Mouse (Mus musculus) brown adipose tissue, adult 24 weeks (tissue): Measurements from ENCODE around the gene St3gal4. TPM values are rescaled to one million over a fixed set of nuclear protein-coding genes. Genes with fewer than 3 reads are reported as not detected.
"Not testable (repeated sequence)": the region's sequence is repeated elsewhere in the genome, so short reads cannot be mapped to it uniquely, and the experiment has no call there.

Experiments used
- H3K27ac ChIP-seq: fragments of 200-500 bp; replicated peaks from 2 replicates; pipeline ENCODE4 v1.5.1; 2012; ENCODE audit warnings: low read depth, mild to moderate bottlenecking, low read length
- H3K4me1 ChIP-seq: fragments of 200-500 bp; 2 replicates; pipeline ENCODE4 v1.6.1; 2012; ENCODE audit warnings: low read length, mixed read lengths; ENCODE audit not compliant: control insufficient read depth, insufficient read depth, insufficient read length
- H3K4me3 ChIP-seq: fragments of 200-500 bp; 2 replicates; pipeline ENCODE4 v1.5.1; 2012; ENCODE audit warnings: low read depth, mild to moderate bottlenecking, low read length, moderate library complexity; ENCODE audit not compliant: insufficient read depth
- polyA plus RNA-seq: library from polyadenylated mRNA; stranded (reverse); fragments of >200 nt; gene quantifications from 2 replicates; pipeline ENCODE4 v1.2.4, GENCODE M21; 2012; ENCODE audit not compliant: missing spikeins, insufficient read depth, insufficient read length

Gene St3gal4
- polyA plus RNA-seq, result 14.2 and 15.2 TPM in 2 replicates

GRCm38 (mm10) chr9:35119168-35119567 lies at the start of gene St3gal4:
Gene St3gal4, minus strand, starts transcription at chr9:35119268.
- H3K4me3 ChIP-seq, result no peak within 1 kb of the TSS
- H3K27ac ChIP-seq, result peak within 1 kb of the TSS; percentile 92
- peaks cover 15% of the 10 kb centered on the region for H3K4me1 ChIP-seq

- H3K4me3 ChIP-seq, result no peak overlapping the region
These were observed 47.9 kb upstream of the St3gal4 start for GRCm38 (mm10) chr9:35166798-35167635.

GRCm38 (mm10) chr9:35166144-35166797 lies 47.2 kb upstream of the St3gal4 start:
- H3K27ac ChIP-seq, result no peak overlapping the region
- H3K4me3 ChIP-seq, result no peak overlapping the region

More at GRCm38 (mm10) chr9:35166798-35167635, 47.9 kb upstream of the St3gal4 start:
- H3K4me1 ChIP-seq, result 0 out of 2 replicates have a peak, but pooled peaks cover 3% of the 10 kb centered on the region
- peak overlapping the region; percentile 29; the same call in 1 of the 2 replicates for H3K27ac ChIP-seq

GRCm38 (mm10) chr9:35164142-35164874 lies 45.2 kb upstream of the St3gal4 start:
- H3K4me1 ChIP-seq, result 0 out of 2 replicates have a peak, but pooled peaks cover 5% of the 10 kb centered on the region
- H3K27ac ChIP-seq, result no peak overlapping the region
- H3K4me3 ChIP-seq, result no peak overlapping the region

More at GRCm38 (mm10) chr9:35166144-35166797, 47.2 kb upstream of the St3gal4 start:
- 0 out of 2 replicates have a peak, but pooled peaks cover 5% of the 10 kb centered on the region for H3K4me1 ChIP-seq

- Histone ChIP-seq H3K4me3 (peak overlapping the region; percentile 34), H3K4me1 (0 out of 2 replicates have a peak, but pooled peaks cover 5% of the 10 kb centered on the region), H3K27ac (peak overlapping the region; percentile 32; the same call in 1 of the 2 replicates)
These were observed 44.1 kb upstream of the St3gal4 start for GRCm38 (mm10) chr9:35163011-35163690.

GRCm38 (mm10) chr9:35161721-35162120 lies 42.7 kb upstream of the St3gal4 start:
- H3K27ac ChIP-seq, result no peak overlapping the region
- no peak overlapping the region for H3K4me3 ChIP-seq
- H3K4me1 ChIP-seq, result peaks cover 7% of the 10 kb centered on the region; the same call in 1 of the 2 replicates

- Histone ChIP-seq H3K4me3 (no peak overlapping the region), H3K27ac (no peak overlapping the region), H3K4me1 (peaks cover 9% of the 10 kb centered on the region; the same call in 1 of the 2 replicates)
These were observed 41.6 kb upstream of the St3gal4 start for GRCm38 (mm10) chr9:35160662-35161061.

GRCm38 (mm10) chr9:35158477-35158876 lies 39.4 kb upstream of the St3gal4 start:
- H3K4me3 ChIP-seq, result no peak overlapping the region
- no peak overlapping the region for H3K27ac ChIP-seq
- H3K4me1 ChIP-seq, result peaks cover 9% of the 10 kb centered on the region; the same call in 1 of the 2 replicates

- Histone ChIP-seq H3K4me3 (no peak overlapping the region), H3K27ac (no peak overlapping the region), H3K4me1 (peaks cover 6% of the 10 kb centered on the region; the same call in 1 of the 2 replicates)
These were observed 37.8 kb upstream of the St3gal4 start for GRCm38 (mm10) chr9:35156862-35157261.

- Histone ChIP-seq H3K4me3 (no peak overlapping the region), H3K4me1 (peaks cover 4% of the 10 kb centered on the region; the same call in 1 of the 2 replicates), H3K27ac (no peak overlapping the region)
These were observed 37.1 kb upstream of the St3gal4 start for GRCm38 (mm10) chr9:35156002-35156710.

GRCm38 (mm10) chr9:35152923-35153322 lies 33.9 kb upstream of the St3gal4 start:
- Histone ChIP-seq H3K4me1 (peaks cover 4% of the 10 kb centered on the region; the same call in 1 of the 2 replicates), H3K4me3 (no peak overlapping the region), H3K27ac (no peak overlapping the region)

- not testable (repeated sequence) for H3K4me3 ChIP-seq, H3K4me1 ChIP-seq, H3K27ac ChIP-seq
These were observed 29.8 kb upstream of the St3gal4 start for GRCm38 (mm10) chr9:35148822-35149221.

- H3K27ac ChIP-seq, H3K4me3 ChIP-seq, H3K4me1 ChIP-seq: not testable (repeated sequence)
These were observed 28.2 kb upstream of the St3gal4 start for GRCm38 (mm10) chr9:35147261-35147660.

GRCm38 (mm10) chr9:35145829-35146228 lies 26.8 kb upstream of the St3gal4 start:
- H3K4me3 ChIP-seq, result no peak overlapping the region
- no peaks in the 10 kb centered on the region for H3K4me1 ChIP-seq
- no peak overlapping the region for H3K27ac ChIP-seq
